Mouse (Mus musculus) C2C12 (cell line): ENCODE data around the gene Vmn1r9. TPM values are rescaled to one million over a fixed set of nuclear protein-coding genes. Genes with fewer than 3 reads are reported as not detected.
"Not testable (repeated sequence)": the region's sequence is repeated elsewhere in the genome, so short reads cannot be mapped to it uniquely, and the experiment has no call there.

Experiments used
- H3K27me3 ChIP-seq: one replicate; pipeline ENCODE4 v1.6.1; 2011; ENCODE audit not compliant: control insufficient read depth, insufficient read depth, insufficient read length
- H3K36me3 ChIP-seq: one replicate; pipeline ENCODE4 v1.6.1; 2011; ENCODE audit not compliant: control insufficient read depth, insufficient read depth
- H3K4me3 ChIP-seq: one replicate; pipeline ENCODE4 v1.5.1; 2011; ENCODE audit warnings: mild to moderate bottlenecking, control low read depth; ENCODE audit not compliant: poor library complexity, insufficient read depth, severe bottlenecking
- H3K79me2 ChIP-seq: one replicate; pipeline ENCODE4 v1.6.1; 2011; ENCODE audit not compliant: control insufficient read depth, insufficient read depth
- H3K79me3 ChIP-seq: one replicate; pipeline ENCODE4 v1.6.1; 2011; ENCODE audit warnings: low read depth, control low read depth
- H3ac ChIP-seq: one replicate; pipeline ENCODE3; 2011; ENCODE audit warnings: low read depth; ENCODE audit not compliant: control insufficient read depth, insufficient read length
- CEBPB ChIP-seq: IDR thresholded peaks from one replicate; pipeline ENCODE4 v1.6.1; 2011; ENCODE audit warnings: low read depth, mild to moderate bottlenecking, control low read depth, moderate library complexity
- CTCF ChIP-seq: IDR thresholded peaks from one replicate; pipeline ENCODE4 v1.5.1; 2011; ENCODE audit not compliant: control insufficient read depth, insufficient read depth, insufficient read length
- FOSL1 ChIP-seq: IDR thresholded peaks from one replicate; pipeline ENCODE4 v1.8.0; 2011; ENCODE audit warnings: mild to moderate bottlenecking, low read length; ENCODE audit not compliant: poor library complexity, insufficient read depth, severe bottlenecking
- MAX ChIP-seq: IDR thresholded peaks from one replicate; pipeline ENCODE4 v1.6.1; 2011; ENCODE audit warnings: mild to moderate bottlenecking, control low read depth
- MYOD1 ChIP-seq: IDR thresholded peaks from one replicate; pipeline ENCODE4 v1.6.1; 2011; ENCODE audit warnings: low read depth; ENCODE audit not compliant: control insufficient read depth, insufficient read length
- MYOG ChIP-seq: IDR thresholded peaks from one replicate; pipeline ENCODE4 v1.6.1; 2011; ENCODE audit not compliant: control insufficient read depth, insufficient read length; ENCODE audit errors: extremely low read depth
- USF1 ChIP-seq: IDR thresholded peaks from one replicate; pipeline ENCODE4 v1.6.1; 2011; ENCODE audit warnings: low read depth, mild to moderate bottlenecking, control low read depth, moderate library complexity
- long read RNA-seq, 2 experiments: library from polyadenylated mRNA; unstranded; transcript quantifications; one replicate each; pipeline ENCODE4 v2.0.0; 2019 to 2020
- polyA plus RNA-seq: library from polyadenylated mRNA; unstranded; fragments of >200 nt; fragmentation: generic; extraction: Trizol; gene quantifications from one replicate; pipeline ENCODE4 v1.2.1, GENCODE M21; 2012; ENCODE audit warnings: missing spikeins

Vmn1r9 gene
- polyA plus RNA-seq, result not detected
- long read RNA-seq, experiment 1, result 0 reads
- long read RNA-seq, experiment 2, result 0 reads

- Histone ChIP-seq H3K79me3 (no peaks in the 10 kb centered on the region), H3K4me3 (no peak within 1 kb of the TSS), H3ac (no peak within 1 kb of the TSS), H3K79me2 (no peaks in the 10 kb centered on the region), H3K27me3 (no peaks in the 10 kb centered on the region), H3K36me3 (no peaks in the 10 kb centered on the region)
- TF ChIP-seq CEBPB (no peak), FOSL1 (no peak), CTCF (no peak), MYOG (no peak), MYOD1 (no peak), USF1 (no peak)
Observed at GRCm38 (mm10) chr6:57066487-57066886, at the start of gene Vmn1r9. TSS of gene Vmn1r9 (plus strand) at chr6:57066787.

GRCm38 (mm10) chr6:57025224-57025623, 41.4 kb upstream of the Vmn1r9 start, which contains the start of gene Vmn1r7:
TSS of gene Vmn1r7 (minus strand) at chr6:57025324.
- H3K4me3 ChIP-seq, H3K79me3 ChIP-seq, H3K27me3 ChIP-seq, H3K36me3 ChIP-seq, H3ac ChIP-seq, H3K79me2 ChIP-seq: not testable (repeated sequence)

GRCm38 (mm10) chr6:57031984-57032383, 34.6 kb upstream of the Vmn1r9 start, which contains the start of gene Vmn1r8:
TSS of gene Vmn1r8 (plus strand) at chr6:57032284.
- H3K36me3 ChIP-seq, result no peaks in the 10 kb centered on the region
- H3K79me3 ChIP-seq, result no peaks in the 10 kb centered on the region
- H3K27me3 ChIP-seq, result no peaks in the 10 kb centered on the region
- H3K79me2 ChIP-seq, result no peaks in the 10 kb centered on the region
- no peak for TF ChIP-seq MAX
- TF ChIP-seq MYOD1, result no peak
- no peak for TF ChIP-seq CEBPB
- TF ChIP-seq CTCF, result no peak
- TF ChIP-seq USF1, result no peak
- no peak for TF ChIP-seq FOSL1
- no peak within 1 kb of the TSS for H3K4me3 ChIP-seq
- no peak within 1 kb of the TSS for H3ac ChIP-seq

GRCm38 (mm10) chr6:57034674-57035073, 31.9 kb upstream of the Vmn1r9 start:
- no peaks in the 10 kb centered on the region for H3K27me3 ChIP-seq
- H3K36me3 ChIP-seq, result no peaks in the 10 kb centered on the region
- no peak overlapping the region for H3K4me3 ChIP-seq
- H3K79me3 ChIP-seq, result no peaks in the 10 kb centered on the region
- no peaks in the 10 kb centered on the region for H3K79me2 ChIP-seq
- no peak overlapping the region for H3ac ChIP-seq
- TF ChIP-seq CTCF, result no peak
- TF ChIP-seq MYOD1, result no peak
- TF ChIP-seq FOSL1, result no peak
- TF ChIP-seq USF1, result no peak
- no peak for TF ChIP-seq CEBPB
- TF ChIP-seq MAX, result no peak
- TF ChIP-seq MYOG, result no peak

- Histone ChIP-seq H3K4me3 (no peak overlapping the region), H3ac (no peak overlapping the region), H3K79me3 (no peaks in the 10 kb centered on the region), H3K79me2 (no peaks in the 10 kb centered on the region), H3K36me3 (no peaks in the 10 kb centered on the region), H3K27me3 (no peaks in the 10 kb centered on the region)
- TF ChIP-seq FOSL1 (no peak), MAX (no peak), CTCF (no peak), MYOG (no peak), MYOD1 (no peak), USF1 (no peak), CEBPB (no peak)
Observed at GRCm38 (mm10) chr6:57063730-57064129, 2.9 kb upstream of the Vmn1r9 start.

- Histone ChIP-seq H3K79me3 (no peaks in the 10 kb centered on the region), H3K36me3 (no peaks in the 10 kb centered on the region), H3K4me3 (no peak overlapping the region), H3K79me2 (no peaks in the 10 kb centered on the region), H3ac (no peak overlapping the region), H3K27me3 (no peaks in the 10 kb centered on the region)
- TF ChIP-seq USF1, result no peak
- no peak for TF ChIP-seq FOSL1
- TF ChIP-seq CTCF, result no peak
- no peak for TF ChIP-seq MYOG
- TF ChIP-seq MYOD1, result no peak
- TF ChIP-seq MAX, result no peak
- TF ChIP-seq CEBPB, result no peak
Observed at GRCm38 (mm10) chr6:57106358-57106757, 39.8 kb downstream of the Vmn1r9 start.
